Mouse (Mus musculus): Measurements from ENCODE around the gene Fbn1.

DNA sequence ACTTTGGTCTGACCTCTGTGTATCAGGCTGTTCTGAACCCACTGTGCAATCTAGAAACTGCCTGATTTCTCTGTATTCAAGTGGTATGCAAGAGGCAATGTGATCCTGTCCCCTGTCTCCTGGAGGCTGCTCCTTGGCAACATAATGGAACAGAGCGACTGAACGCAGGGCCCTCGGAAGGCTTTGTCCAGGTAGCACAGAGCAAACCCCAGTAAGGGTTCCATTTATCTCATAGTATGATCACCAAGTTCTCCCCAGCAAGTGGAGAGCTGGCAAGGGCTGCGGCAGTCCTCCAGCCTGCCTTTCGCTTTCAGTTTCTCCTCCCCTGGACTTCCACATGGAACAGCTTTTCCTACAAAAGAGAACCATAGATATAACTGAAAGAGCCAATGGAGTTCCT is 588 bp upstream of the Fbn1 start:
- TF ChIP-seq CTCF (IDR thresholded peaks at IDR 0.05; ENCODE audit: insufficient read depth, low read length), result no peak
- no peak for TF ChIP-seq POLR2A (IDR thresholded peaks at IDR 0.05; ENCODE audit: borderline replicate concordance, extremely low read depth, low read depth, low read length)

All from lung, adult 2 months (tissue).